Mouse (Mus musculus): Measurements from ENCODE around the gene Gria3.

The Gria3 gene

DNA sequence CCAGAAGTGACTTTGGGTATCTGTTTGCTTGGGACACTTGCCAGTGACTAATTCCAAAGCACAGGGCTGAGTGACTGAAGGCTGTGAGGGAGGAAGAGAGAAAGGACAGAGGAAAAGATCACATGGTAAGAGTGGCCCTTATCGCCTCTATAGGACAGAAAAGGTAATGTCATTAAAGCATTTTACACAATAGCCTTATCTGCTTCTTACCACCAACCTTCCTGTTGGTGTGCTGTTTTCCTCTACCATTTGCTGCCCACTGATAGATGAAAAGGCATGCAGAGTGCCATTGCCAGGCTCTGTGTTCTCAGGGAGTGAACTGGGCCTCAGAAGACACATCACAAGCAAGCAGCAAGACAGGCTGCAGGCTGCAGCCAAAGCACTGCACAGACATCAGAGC, 107.3 kb downstream of the Gria3 start:
- H3K4me1 ChIP-seq (replicated peaks; ENCODE audit: low read depth, low read length), result no peaks in the 10 kb centered on the region
- no peaks in the 10 kb centered on the region for H3K36me3 ChIP-seq (ENCODE audit: insufficient read depth, low read length)
- TF ChIP-seq POU5F1 (IDR thresholded peaks at IDR 0.05; ENCODE audit: borderline replicate concordance, low read length) (no peak), NANOG (IDR thresholded peaks at IDR 0.05; ENCODE audit: borderline replicate concordance, low read length) (no peak), CTCF (conservative IDR thresholded peaks at IDR 0.05; ENCODE audit: low read length) (no peak)

DNA sequence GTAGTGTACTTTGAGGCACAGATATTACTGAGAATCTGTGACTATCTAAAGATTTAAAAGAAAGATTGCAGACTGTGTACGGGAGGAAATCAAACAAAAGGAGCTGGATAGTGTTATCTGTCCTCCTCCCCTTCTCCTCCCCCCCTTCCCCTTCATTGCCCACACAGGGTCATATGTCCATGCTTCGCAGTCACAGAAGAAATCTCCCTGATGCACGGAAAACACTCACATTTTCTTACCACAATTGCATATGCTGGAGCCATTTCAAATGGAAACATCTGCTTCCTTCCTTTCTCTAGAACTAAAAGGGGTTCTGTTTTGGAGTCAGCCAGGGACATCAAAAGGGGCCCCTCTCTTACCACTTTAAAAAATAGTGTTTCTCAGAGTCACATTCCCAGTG, 114.3 kb downstream of the Gria3 start:
- no peak for TF ChIP-seq POU5F1 (IDR thresholded peaks at IDR 0.05; ENCODE audit: borderline replicate concordance, low read length)
- TF ChIP-seq NANOG (IDR thresholded peaks at IDR 0.05; ENCODE audit: borderline replicate concordance, low read length), result no peak
- no peak for TF ChIP-seq CTCF (conservative IDR thresholded peaks at IDR 0.05; ENCODE audit: low read length)
- Histone ChIP-seq H3K4me3 (replicated peaks; ENCODE audit: low read length) (no peak overlapping the region), H3K36me3 (ENCODE audit: insufficient read depth, low read length) (no peaks in the 10 kb centered on the region), H3K4me1 (replicated peaks; ENCODE audit: low read depth, low read length) (no peaks in the 10 kb centered on the region), H3K9me3 (ENCODE audit: low read length) (no peaks in the 10 kb centered on the region), H3K27me3 (ENCODE audit: insufficient read depth, low read length) (no peaks in the 10 kb centered on the region)

More for the DNA sequence above, 107.3 kb downstream of the Gria3 start:
- no peak overlapping the region for H3K4me3 ChIP-seq (replicated peaks; ENCODE audit: low read length)
- H3K9me3 ChIP-seq (ENCODE audit: low read length), result no peaks in the 10 kb centered on the region
- H3K27me3 ChIP-seq (ENCODE audit: insufficient read depth, low read length), result no peaks in the 10 kb centered on the region

DNA sequence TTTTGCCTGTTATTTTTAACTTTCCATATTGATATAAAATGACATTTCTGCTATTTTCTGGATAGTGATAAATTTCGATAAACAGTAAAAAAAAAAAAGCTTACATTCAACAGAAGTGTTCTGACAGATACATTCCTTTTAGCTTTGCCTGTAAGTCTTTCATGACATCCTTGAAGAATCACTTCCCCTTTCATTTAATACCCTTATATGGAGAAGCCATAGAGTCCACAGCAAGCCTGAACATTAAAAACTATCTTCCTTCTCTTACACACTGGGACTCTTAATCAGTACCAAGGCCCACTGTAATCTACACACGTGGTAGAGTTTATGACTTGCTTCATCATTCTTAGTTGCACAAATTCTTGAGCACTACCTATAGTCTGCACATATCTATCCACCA, 131.9 kb downstream of the Gria3 start:
- Histone ChIP-seq H3K36me3 (ENCODE audit: insufficient read depth, low read length) (no peaks in the 10 kb centered on the region), H3K4me1 (replicated peaks; ENCODE audit: low read depth, low read length) (no peaks in the 10 kb centered on the region), H3K9me3 (ENCODE audit: low read length) (no peaks in the 10 kb centered on the region), H3K27me3 (ENCODE audit: insufficient read depth, low read length) (no peaks in the 10 kb centered on the region), H3K4me3 (replicated peaks; ENCODE audit: low read length) (no peak overlapping the region)
- no peak for TF ChIP-seq POU5F1 (IDR thresholded peaks at IDR 0.05; ENCODE audit: borderline replicate concordance, low read length)
- TF ChIP-seq NANOG (IDR thresholded peaks at IDR 0.05; ENCODE audit: borderline replicate concordance, low read length), result no peak
- TF ChIP-seq CTCF (conservative IDR thresholded peaks at IDR 0.05; ENCODE audit: low read length), result no peak

DNA sequence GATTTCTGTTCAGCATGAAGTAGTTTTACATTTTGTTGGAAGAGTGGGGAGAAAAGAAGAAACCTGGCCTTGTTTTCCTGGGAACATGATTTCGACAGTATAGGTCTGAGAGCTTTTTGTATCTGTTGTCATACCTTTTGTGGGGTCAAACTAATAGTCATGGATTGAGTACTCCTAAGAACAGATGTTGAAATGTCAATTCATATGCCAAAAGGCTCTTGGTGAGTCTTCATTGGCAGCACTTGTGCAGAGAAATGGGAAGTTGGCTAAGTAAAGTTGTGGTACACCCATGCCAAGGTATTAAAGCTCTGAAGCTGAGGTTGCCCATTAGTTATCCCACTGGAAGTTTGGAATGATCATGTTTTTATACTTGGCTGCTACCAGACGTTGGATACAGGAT, 135.2 kb downstream of the Gria3 start:
- no peaks in the 10 kb centered on the region for H3K36me3 ChIP-seq (ENCODE audit: insufficient read depth, low read length)
- no peaks in the 10 kb centered on the region for H3K27me3 ChIP-seq (ENCODE audit: insufficient read depth, low read length)
- no peak for TF ChIP-seq NANOG (IDR thresholded peaks at IDR 0.05; ENCODE audit: borderline replicate concordance, low read length)
- no peak for TF ChIP-seq CTCF (conservative IDR thresholded peaks at IDR 0.05; ENCODE audit: low read length)
- no peak for TF ChIP-seq POU5F1 (IDR thresholded peaks at IDR 0.05; ENCODE audit: borderline replicate concordance, low read length)
- H3K4me1 ChIP-seq (replicated peaks; ENCODE audit: low read depth, low read length), result no peaks in the 10 kb centered on the region
- H3K9me3 ChIP-seq (ENCODE audit: low read length), result no peaks in the 10 kb centered on the region
- no peak overlapping the region for H3K4me3 ChIP-seq (replicated peaks; ENCODE audit: low read length)

DNA sequence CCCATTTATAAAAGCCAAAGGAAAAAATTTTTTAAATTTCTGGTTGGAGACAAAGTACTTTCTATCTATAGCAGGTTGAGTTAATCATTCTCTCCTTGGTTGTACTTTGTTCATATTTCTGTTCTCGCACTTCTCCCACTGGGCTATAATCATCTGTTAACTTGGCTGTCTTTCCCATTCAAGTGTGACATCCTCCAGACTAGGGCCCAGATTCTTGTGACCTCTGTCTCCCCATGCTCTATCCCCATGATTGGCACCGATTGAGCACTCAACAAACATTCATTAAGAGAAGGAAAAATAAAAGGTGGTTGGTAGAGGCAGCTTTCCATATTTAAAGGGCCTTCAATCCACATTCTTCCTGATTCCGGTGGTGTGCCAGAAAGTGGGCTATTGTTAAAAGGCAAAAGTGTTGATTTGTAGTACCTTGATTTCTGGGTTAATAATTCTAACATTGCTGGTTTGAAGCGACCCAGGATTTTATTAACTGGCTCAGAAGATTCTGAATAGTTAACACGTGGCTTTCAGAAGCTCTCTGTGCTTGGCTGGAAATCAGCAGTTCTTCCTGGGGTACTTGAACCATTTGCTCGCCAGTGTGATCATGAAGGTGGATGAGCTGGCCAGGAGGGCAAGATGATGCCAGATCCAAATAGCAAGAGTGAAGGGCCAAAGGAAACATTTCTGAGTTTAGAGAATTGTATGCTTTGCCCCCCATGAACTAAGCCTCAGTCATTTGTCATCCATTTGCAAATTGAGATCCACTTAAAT, 161.8 kb downstream of the Gria3 start:
- Histone ChIP-seq H3K27me3 (ENCODE audit: insufficient read depth, low read length) (no peaks in the 10 kb centered on the region), H3K4me3 (replicated peaks; ENCODE audit: low read length) (no peak overlapping the region), H3K36me3 (ENCODE audit: insufficient read depth, low read length) (no peaks in the 10 kb centered on the region), H3K4me1 (replicated peaks; ENCODE audit: low read depth, low read length) (no peaks in the 10 kb centered on the region), H3K9me3 (ENCODE audit: low read length) (no peaks in the 10 kb centered on the region)
- TF ChIP-seq NANOG (IDR thresholded peaks at IDR 0.05; ENCODE audit: borderline replicate concordance, low read length), result no peak
- TF ChIP-seq POU5F1 (IDR thresholded peaks at IDR 0.05; ENCODE audit: borderline replicate concordance, low read length), result no peak
- TF ChIP-seq CTCF (conservative IDR thresholded peaks at IDR 0.05; ENCODE audit: low read length), result no peak

DNA sequence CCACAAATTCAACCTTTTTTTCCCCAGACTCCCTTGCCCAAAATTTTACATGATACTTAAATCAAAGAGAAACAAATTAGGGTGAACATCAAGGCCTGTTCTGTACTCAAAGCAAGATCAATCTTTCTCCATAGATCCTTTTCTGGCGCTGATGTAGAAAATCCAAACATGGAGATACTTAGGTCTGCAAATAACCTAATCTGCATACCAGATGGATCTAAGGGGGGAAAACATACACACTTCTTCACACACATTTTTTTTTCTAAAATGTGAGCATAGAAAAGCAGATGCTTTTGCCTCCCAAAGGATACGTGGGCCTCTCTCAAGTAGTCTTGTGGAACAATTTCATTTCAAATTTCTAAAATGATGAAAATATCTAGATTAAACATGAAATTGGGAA, 164.2 kb downstream of the Gria3 start:
- TF ChIP-seq CTCF (conservative IDR thresholded peaks at IDR 0.05; ENCODE audit: low read length), result no peak
- TF ChIP-seq NANOG (IDR thresholded peaks at IDR 0.05; ENCODE audit: borderline replicate concordance, low read length), result no peak
- TF ChIP-seq POU5F1 (IDR thresholded peaks at IDR 0.05; ENCODE audit: borderline replicate concordance, low read length), result no peak
- Histone ChIP-seq H3K36me3 (ENCODE audit: insufficient read depth, low read length) (no peaks in the 10 kb centered on the region), H3K9me3 (ENCODE audit: low read length) (no peaks in the 10 kb centered on the region)

DNA sequence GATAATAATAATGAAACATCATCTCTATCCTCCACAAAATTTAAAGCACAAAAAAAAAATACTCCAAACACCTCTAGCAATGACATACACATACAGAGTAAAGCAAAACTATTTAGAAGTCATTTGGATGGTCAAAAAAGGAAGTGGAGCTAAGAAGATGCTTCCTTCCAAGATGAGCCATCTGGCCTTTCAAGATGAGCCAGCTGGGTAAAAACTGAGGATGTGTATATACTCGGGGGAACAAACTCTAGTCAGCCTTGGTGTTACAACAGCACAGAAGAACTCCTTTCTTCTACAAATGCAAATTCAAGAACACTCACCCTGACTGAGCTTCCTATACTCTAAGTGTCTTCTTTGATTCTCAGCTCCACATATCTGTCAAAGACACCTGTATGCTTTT, 172.4 kb downstream of the Gria3 start:
- Histone ChIP-seq H3K4me1 (replicated peaks; ENCODE audit: low read depth, low read length) (0 out of 2 replicates have a peak, but pooled peaks cover 4% of the 10 kb centered on the region), H3K36me3 (ENCODE audit: insufficient read depth, low read length) (no peaks in the 10 kb centered on the region), H3K4me3 (replicated peaks; ENCODE audit: low read length) (no peak overlapping the region), H3K9me3 (ENCODE audit: low read length) (no peaks in the 10 kb centered on the region), H3K27me3 (ENCODE audit: insufficient read depth, low read length) (no peaks in the 10 kb centered on the region)
- TF ChIP-seq POU5F1 (IDR thresholded peaks at IDR 0.05; ENCODE audit: borderline replicate concordance, low read length) (no peak), NANOG (IDR thresholded peaks at IDR 0.05; ENCODE audit: borderline replicate concordance, low read length) (no peak), CTCF (conservative IDR thresholded peaks at IDR 0.05; ENCODE audit: low read length) (no peak)

More for the DNA sequence above, 164.2 kb downstream of the Gria3 start:
- no peaks in the 10 kb centered on the region for H3K4me1 ChIP-seq (replicated peaks; ENCODE audit: low read depth, low read length)
- H3K4me3 ChIP-seq (replicated peaks; ENCODE audit: low read length), result no peak overlapping the region
- H3K27me3 ChIP-seq (ENCODE audit: insufficient read depth, low read length), result no peaks in the 10 kb centered on the region

DNA sequence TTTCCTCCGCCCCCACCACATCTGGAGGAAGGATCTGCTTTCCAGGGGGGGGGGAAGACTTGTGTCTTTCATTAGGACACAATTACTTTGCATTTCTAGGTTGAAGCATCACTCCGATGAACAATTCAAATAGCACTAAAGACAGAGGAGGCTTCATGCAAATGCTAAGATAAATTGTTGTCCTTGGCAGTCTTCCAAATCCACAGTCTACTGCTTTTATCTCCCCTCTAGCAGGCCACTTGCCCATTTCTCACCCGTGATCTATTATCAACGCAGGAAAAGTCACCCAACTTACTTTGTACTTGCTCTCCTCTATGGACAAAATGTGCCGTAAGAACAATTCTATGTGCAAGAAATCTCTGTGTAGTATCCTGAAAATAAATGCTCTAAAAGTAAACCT, 178.1 kb downstream of the Gria3 start:
- Histone ChIP-seq H3K36me3 (ENCODE audit: insufficient read depth, low read length) (no peaks in the 10 kb centered on the region), H3K4me1 (replicated peaks; ENCODE audit: low read depth, low read length) (0 out of 2 replicates have a peak, but pooled peaks cover 4% of the 10 kb centered on the region), H3K27me3 (ENCODE audit: insufficient read depth, low read length) (no peaks in the 10 kb centered on the region), H3K4me3 (replicated peaks; ENCODE audit: low read length) (no peak overlapping the region), H3K9me3 (ENCODE audit: low read length) (no peaks in the 10 kb centered on the region)
- TF ChIP-seq POU5F1 (IDR thresholded peaks at IDR 0.05; ENCODE audit: borderline replicate concordance, low read length), result no peak
- no peak for TF ChIP-seq NANOG (IDR thresholded peaks at IDR 0.05; ENCODE audit: borderline replicate concordance, low read length)
- TF ChIP-seq CTCF (conservative IDR thresholded peaks at IDR 0.05; ENCODE audit: low read length), result no peak

DNA sequence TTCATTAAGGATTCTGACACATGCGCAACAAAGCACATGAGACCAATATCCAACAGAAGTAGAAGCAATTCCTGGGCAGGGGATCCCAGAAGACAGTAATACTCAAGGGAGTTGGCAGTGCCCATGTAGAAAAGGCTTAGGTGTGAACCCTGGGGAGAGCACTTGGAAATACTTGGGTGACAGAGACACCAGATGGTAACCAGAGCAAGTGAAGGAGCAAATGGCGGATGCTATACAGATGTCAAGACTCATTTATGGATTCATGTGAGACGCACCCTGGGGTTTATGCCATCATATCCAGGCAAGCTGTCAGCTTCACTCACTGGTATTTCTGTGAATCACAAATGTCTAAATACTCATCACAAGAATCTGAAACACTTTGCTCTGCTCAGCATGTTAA, 187.0 kb downstream of the Gria3 start:
- Histone ChIP-seq H3K4me3 (replicated peaks; ENCODE audit: low read length) (no peak overlapping the region), H3K4me1 (replicated peaks; ENCODE audit: low read depth, low read length) (no peaks in the 10 kb centered on the region), H3K9me3 (ENCODE audit: low read length) (no peaks in the 10 kb centered on the region), H3K36me3 (ENCODE audit: insufficient read depth, low read length) (no peaks in the 10 kb centered on the region), H3K27me3 (ENCODE audit: insufficient read depth, low read length) (no peaks in the 10 kb centered on the region)
- no peak for TF ChIP-seq CTCF (conservative IDR thresholded peaks at IDR 0.05; ENCODE audit: low read length)
- TF ChIP-seq POU5F1 (IDR thresholded peaks at IDR 0.05; ENCODE audit: borderline replicate concordance, low read length), result no peak
- TF ChIP-seq NANOG (IDR thresholded peaks at IDR 0.05; ENCODE audit: borderline replicate concordance, low read length), result no peak
